Mouse (Mus musculus) forebrain, embryonic 11.5 days (tissue): ENCODE measurements around the gene Dock1. TPM values are rescaled to one million over a fixed set of nuclear protein-coding genes. Genes with fewer than 3 reads are reported as not detected.

Experiments
- ATAC-seq: fragments of 200-750 bp; cut with Nextera tagmentation; replicated peaks from 2 replicates; pipeline ENCODE4 v1.8.0; 2017; ENCODE audit warnings: moderate TSS enrichment; ENCODE audit not compliant: low FRiP score
- DNase-seq: peaks from one replicate; pipeline ENCODE4 v3.0.0-alpha.2; 2017; ENCODE audit warnings: low spot score
- H3K27ac ChIP-seq: fragments of 300-500 bp; sonication (generic); 2 replicates; pipeline ENCODE4 v1.5.1; 2014; ENCODE audit warnings: low read depth, low read length
- H3K27me3 ChIP-seq: fragments of 300-500 bp; sonication (generic); 2 replicates; pipeline ENCODE4 v1.6.1; 2014; ENCODE audit warnings: mild to moderate bottlenecking, low read length, mixed read lengths; ENCODE audit not compliant: control insufficient read depth, insufficient read depth
- H3K36me3 ChIP-seq: fragments of 300-500 bp; sonication (generic); 2 replicates; pipeline ENCODE4 v1.6.1; 2014; ENCODE audit warnings: mild to moderate bottlenecking, low read length, moderate library complexity, mixed read lengths; ENCODE audit not compliant: control insufficient read depth, insufficient read depth
- H3K4me1 ChIP-seq: fragments of 300-500 bp; sonication (generic); replicated peaks from 2 replicates; pipeline ENCODE4 v1.6.1; 2014; ENCODE audit warnings: low read length, mixed read lengths; ENCODE audit not compliant: control insufficient read depth, insufficient read depth
- H3K4me2 ChIP-seq: fragments of 300-500 bp; sonication (generic); 2 replicates; pipeline ENCODE4 v1.6.1; 2014; ENCODE audit warnings: low read depth, mild to moderate bottlenecking, low read length, moderate library complexity, mixed read lengths; ENCODE audit not compliant: severe bottlenecking
- H3K4me3 ChIP-seq: fragments of 300-500 bp; sonication (generic); 2 replicates; pipeline ENCODE4 v1.5.1; 2014; ENCODE audit warnings: low read depth, low read length
- H3K9ac ChIP-seq: fragments of 300-500 bp; sonication (generic); 2 replicates; pipeline ENCODE4 v1.6.1; 2014; ENCODE audit warnings: low read length
- H3K9me3 ChIP-seq: fragments of 300-500 bp; sonication (generic); 2 replicates; pipeline ENCODE4 v1.6.1; 2016; ENCODE audit warnings: low read length, mixed read lengths; ENCODE audit not compliant: control insufficient read depth
- WGBS: fragments of 180-500 bp; shearing (Covaris S2); extraction: QIAGEN DNeasy Blood & Tissue Kit; methylation state at CpG from one replicate; pipeline ENCODE4 v1.1.7; 2014; 5-methylcytosine and 5-hydroxymethylcytosine counted together
- polyA plus RNA-seq: library from polyadenylated mRNA; unstranded; fragments of >200 nt; fragmentation: Nextera tagmentation; extraction: Ambion mirVana; gene quantifications from 2 replicates; pipeline ENCODE4 v1.2.1, GENCODE M21; 2014

The Dock1 gene
- polyA plus RNA-seq, 1 experiment from 2014 or later: 26.5 TPM

GRCm38 (mm10) chr7:134725551-134726529 is 55.4 kb downstream of the Dock1 start:
- H3K4me1 ChIP-seq: no peaks in the 10 kb centered on the region
- 58% methylated on average over 11 of the region's 11 CpGs for WGBS
- H3K4me3 ChIP-seq: no peak overlapping the region
- DNase-seq: no peak
- no peaks in the 10 kb centered on the region for H3K9me3 ChIP-seq
- H3K36me3 ChIP-seq: no peaks in the 10 kb centered on the region
- H3K9ac ChIP-seq: no peak overlapping the region
- H3K4me2 ChIP-seq: no peak overlapping the region
- ATAC-seq: no peak
- no peak overlapping the region for H3K27ac ChIP-seq
- no peaks in the 10 kb centered on the region for H3K27me3 ChIP-seq

- Histone ChIP-seq H3K4me3 (no peak overlapping the region), H3K27me3 (no peaks in the 10 kb centered on the region), H3K4me1 (no peaks in the 10 kb centered on the region), H3K27ac (no peak overlapping the region), H3K9ac (no peak overlapping the region), H3K4me2 (no peak overlapping the region), H3K9me3 (no peaks in the 10 kb centered on the region), H3K36me3 (no peaks in the 10 kb centered on the region)
- ATAC-seq (no peak), DNase-seq (no peak)
- WGBS: 83% methylated on average over 5 of the region's 5 CpGs
Observed at GRCm38 (mm10) chr7:134726530-134727258, 56.2 kb downstream of the Dock1 start.

- Histone ChIP-seq H3K4me3 (no peak overlapping the region), H3K4me1 (no peaks in the 10 kb centered on the region), H3K27ac (no peak overlapping the region), H3K27me3 (no peaks in the 10 kb centered on the region), H3K36me3 (no peaks in the 10 kb centered on the region), H3K9me3 (no peaks in the 10 kb centered on the region), H3K9ac (no peak overlapping the region), H3K4me2 (no peak overlapping the region)
- DNase-seq (no peak), ATAC-seq (no peak)
Observed at GRCm38 (mm10) chr7:134729348-134729747, 58.9 kb downstream of the Dock1 start.

- Histone ChIP-seq H3K4me2 (no peak overlapping the region), H3K4me3 (no peak overlapping the region), H3K27me3 (no peaks in the 10 kb centered on the region), H3K9me3 (no peaks in the 10 kb centered on the region), H3K27ac (no peak overlapping the region), H3K4me1 (no peaks in the 10 kb centered on the region), H3K9ac (no peak overlapping the region), H3K36me3 (no peaks in the 10 kb centered on the region)
- DNase-seq: no peak
- ATAC-seq: no peak
- 89% methylated on average over 3 of the region's 3 CpGs for WGBS
Observed at GRCm38 (mm10) chr7:134730406-134731126, 60.1 kb downstream of the Dock1 start.

- no peaks in the 10 kb centered on the region for H3K27me3 ChIP-seq
- H3K9ac ChIP-seq: no peak overlapping the region
- ATAC-seq (no peak), DNase-seq (no peak)
- no peaks in the 10 kb centered on the region for H3K9me3 ChIP-seq
- peaks cover 4% of the 10 kb centered on the region; the same call in 1 of the 2 replicates for H3K36me3 ChIP-seq
- H3K4me2 ChIP-seq: no peak overlapping the region
- no peak overlapping the region for H3K27ac ChIP-seq
- H3K4me3 ChIP-seq: no peak overlapping the region
- H3K4me1 ChIP-seq: no peaks in the 10 kb centered on the region
- 96% methylated on average over 4 of the region's 4 CpGs for WGBS
Observed at GRCm38 (mm10) chr7:134747059-134747458, 76.6 kb downstream of the Dock1 start.

GRCm38 (mm10) chr7:134748376-134748775 is 77.9 kb downstream of the Dock1 start:
- ATAC-seq (no peak), DNase-seq (no peak)
- no peaks in the 10 kb centered on the region for H3K9me3 ChIP-seq
- H3K27ac ChIP-seq: no peak overlapping the region
- peaks cover 4% of the 10 kb centered on the region; the same call in 1 of the 2 replicates for H3K36me3 ChIP-seq
- H3K9ac ChIP-seq: no peak overlapping the region
- H3K27me3 ChIP-seq: no peaks in the 10 kb centered on the region
- no peak overlapping the region for H3K4me2 ChIP-seq
- 90% methylated on average over 3 of the region's 3 CpGs for WGBS
- H3K4me3 ChIP-seq: no peak overlapping the region
- H3K4me1 ChIP-seq: no peaks in the 10 kb centered on the region

- no peak overlapping the region for H3K27ac ChIP-seq
- no peak overlapping the region for H3K9ac ChIP-seq
- 84% methylated on average over 1 of the region's 1 CpGs for WGBS
- H3K36me3 ChIP-seq: peaks cover 4% of the 10 kb centered on the region
- no peaks in the 10 kb centered on the region for H3K4me1 ChIP-seq
- DNase-seq: no peak
- no peak overlapping the region for H3K4me2 ChIP-seq
- no peak overlapping the region for H3K4me3 ChIP-seq
- no peaks in the 10 kb centered on the region for H3K27me3 ChIP-seq
- no peak for ATAC-seq
- no peaks in the 10 kb centered on the region for H3K9me3 ChIP-seq
Observed at GRCm38 (mm10) chr7:134749613-134750012, 79.2 kb downstream of the Dock1 start.

- Histone ChIP-seq H3K4me3 (no peak overlapping the region), H3K9ac (no peak overlapping the region), H3K4me1 (no peaks in the 10 kb centered on the region), H3K4me2 (no peak overlapping the region), H3K27me3 (no peaks in the 10 kb centered on the region), H3K9me3 (no peaks in the 10 kb centered on the region), H3K27ac (no peak overlapping the region), H3K36me3 (peaks cover 4% of the 10 kb centered on the region)
- WGBS: 78% methylated on average over 3 of the region's 3 CpGs
- ATAC-seq (no peak), DNase-seq (no peak)
Observed at GRCm38 (mm10) chr7:134751496-134751895, 81.0 kb downstream of the Dock1 start.
